Mouse (Mus musculus) MEL (cell line): ENCODE results near the gene Ppif. TPM values are rescaled to one million over a fixed set of nuclear protein-coding genes. Genes with fewer than 3 reads are reported as not detected.

Source experiments
- DNase-seq: peaks from one replicate; pipeline ENCODE4 v3.0.0; 2011; ENCODE audit warnings: low read depth, low spot score
- H3K27ac ChIP-seq: 2 replicates; pipeline ENCODE4 v1.5.1; 2012; ENCODE audit warnings: low read depth, mild to moderate bottlenecking, control low read depth, low read length, moderate library complexity; ENCODE audit not compliant: control insufficient read depth
- H3K27me3 ChIP-seq, 2 experiments: fragments of 150-350 bp in 1 of 2; sonication (generic) in 1 of 2; 2 replicates each; pipeline ENCODE4 v1.6.1; 2012; ENCODE audit warnings: low read length in 2 of 2, mild to moderate bottlenecking in 2 of 2, improper control_type of control experiment in 1 of 2, moderate library complexity in 1 of 2; ENCODE audit not compliant: insufficient read depth in 2 of 2, control insufficient read depth in 1 of 2
- H3K36me3 ChIP-seq, 2 experiments: 2 replicates each; pipeline ENCODE4 v1.6.1; 2012 to 2014; ENCODE audit warnings: low read length in 2 of 2, improper control_type of control experiment in 1 of 2, inconsistent platforms in 1 of 2, mild to moderate bottlenecking in 1 of 2; ENCODE audit not compliant: insufficient read depth in 2 of 2, control insufficient read depth in 1 of 2
- H3K4me1 ChIP-seq, 2 experiments: fragments of 150-350 bp in 1 of 2; sonication (generic) in 1 of 2; 2 replicates each; pipeline ENCODE4 v1.6.1; 2012; ENCODE audit warnings: low read length in 2 of 2, improper control_type of control experiment in 1 of 2, mild to moderate bottlenecking in 1 of 2; ENCODE audit not compliant: insufficient read depth in 2 of 2, control insufficient read depth in 1 of 2
- H3K4me3 ChIP-seq, 2 experiments: fragments of 150-350 bp in 1 of 2; sonication (generic) in 1 of 2; 2 replicates each; pipeline ENCODE4 v1.5.1; 2012; ENCODE audit warnings: low read depth in 2 of 2, low read length in 2 of 2, mild to moderate bottlenecking in 2 of 2, moderate library complexity in 2 of 2, control low read depth in 1 of 2, improper control_type of control experiment in 1 of 2; ENCODE audit not compliant: control insufficient read depth in 1 of 2, insufficient read depth in 1 of 2
- H3K79me2 ChIP-seq: 2 replicates; pipeline ENCODE4 v1.6.1; 2012; ENCODE audit warnings: mild to moderate bottlenecking, low read length, moderate library complexity; ENCODE audit not compliant: control insufficient read depth, poor library complexity, insufficient read depth
- H3K9ac ChIP-seq: 2 replicates; pipeline ENCODE4 v1.6.1; 2012; ENCODE audit warnings: low read depth, mild to moderate bottlenecking, control low read depth, low read length, moderate library complexity; ENCODE audit not compliant: control insufficient read depth, poor library complexity, severe bottlenecking
- H3K9me3 ChIP-seq: fragments of 150-350 bp; sonication (generic); replicated peaks from 2 replicates; pipeline ENCODE4 v1.6.1; 2012; ENCODE audit warnings: mild to moderate bottlenecking, low read length, improper control_type of control experiment, moderate library complexity; ENCODE audit not compliant: insufficient read depth
- BHLHE40 ChIP-seq: IDR thresholded peaks from 2 replicates; pipeline ENCODE4 v1.6.1; 2012; ENCODE audit warnings: low read depth, mild to moderate bottlenecking, inconsistent platforms, low read length, improper control_type of control experiment, borderline replicate concordance
- E2F4 ChIP-seq: IDR thresholded peaks from 2 replicates; pipeline ENCODE4 v1.6.1; 2011; ENCODE audit warnings: low read depth, low read length, improper control_type of control experiment, borderline replicate concordance
- ELF1 ChIP-seq: IDR thresholded peaks from 2 replicates; pipeline ENCODE4 v1.6.1; 2014; ENCODE audit warnings: low read depth, mild to moderate bottlenecking, inconsistent platforms, low read length, improper control_type of control experiment, moderate library complexity
- EP300 ChIP-seq, 2 experiments: IDR thresholded peaks; 2 replicates each; pipeline ENCODE4 v1.6.1; 2011; ENCODE audit warnings: improper control_type of control experiment in 2 of 2, low read length in 2 of 2, low read depth in 1 of 2, mild to moderate bottlenecking in 1 of 2
- GABPA ChIP-seq: IDR thresholded peaks from 2 replicates; pipeline ENCODE4 v1.6.1; 2012; ENCODE audit warnings: low read depth, mild to moderate bottlenecking, inconsistent platforms, low read length, improper control_type of control experiment, moderate library complexity
- HCFC1 ChIP-seq: IDR thresholded peaks from 2 replicates; pipeline ENCODE4 v1.6.1; 2012; ENCODE audit warnings: low read depth, mild to moderate bottlenecking, inconsistent platforms, low read length, improper control_type of control experiment, moderate library complexity
- JUND ChIP-seq: IDR thresholded peaks from 2 replicates; pipeline ENCODE4 v1.6.1; 2011; ENCODE audit warnings: low read depth, mild to moderate bottlenecking, improper control_type of control experiment, low read length
- KAT2A ChIP-seq: conservative IDR thresholded peaks from 2 replicates; pipeline ENCODE4 v1.6.1; 2012; ENCODE audit warnings: low read depth, low read length, improper control_type of control experiment, inconsistent platforms
- MAFK ChIP-seq: IDR thresholded peaks from 2 replicates; pipeline ENCODE4 v1.6.1; 2011; ENCODE audit warnings: low read depth, mild to moderate bottlenecking, low read length, improper control_type of control experiment, borderline replicate concordance
- MAX ChIP-seq: IDR thresholded peaks from 2 replicates; pipeline ENCODE4 v1.6.1; 2011; ENCODE audit warnings: low read length, improper control_type of control experiment
- MAZ ChIP-seq: IDR thresholded peaks from 2 replicates; pipeline ENCODE4 v1.6.1; 2012; ENCODE audit warnings: low read depth, mild to moderate bottlenecking, inconsistent platforms, low read length, improper control_type of control experiment
- MXI1 ChIP-seq: IDR thresholded peaks from 2 replicates; pipeline ENCODE4 v1.6.1; 2011; ENCODE audit warnings: mild to moderate bottlenecking, low read depth, low read length, improper control_type of control experiment
- MYB ChIP-seq: IDR thresholded peaks from 2 replicates; pipeline ENCODE4 v1.6.1; 2011; ENCODE audit warnings: mild to moderate bottlenecking, low read depth, low read length, improper control_type of control experiment
- MYC ChIP-seq: IDR thresholded peaks from 2 replicates; pipeline ENCODE4 v1.6.1; 2011; ENCODE audit warnings: low read depth, mild to moderate bottlenecking, low read length, improper control_type of control experiment, moderate library complexity
- NELFE ChIP-seq: IDR thresholded peaks from 2 replicates; pipeline ENCODE4 v1.6.1; 2011; ENCODE audit warnings: low read depth, low read length, improper control_type of control experiment
- SIN3A ChIP-seq: IDR thresholded peaks from 2 replicates; pipeline ENCODE4 v1.6.1; 2012; ENCODE audit warnings: low read length, improper control_type of control experiment, inconsistent platforms
- SMC3 ChIP-seq: IDR thresholded peaks from 2 replicates; pipeline ENCODE4 v1.6.1; 2011; ENCODE audit warnings: low read depth, low read length, improper control_type of control experiment
- TAL1 ChIP-seq: IDR thresholded peaks from 2 replicates; pipeline ENCODE4 v1.6.1; 2012; ENCODE audit warnings: mild to moderate bottlenecking, inconsistent platforms, low read length, moderate library complexity, mixed read lengths
- TCF12 ChIP-seq: IDR thresholded peaks from 2 replicates; pipeline ENCODE4 v1.6.1; 2014; ENCODE audit warnings: low read depth, mild to moderate bottlenecking, inconsistent platforms, low read length, improper control_type of control experiment, moderate library complexity
- UBTF ChIP-seq: IDR thresholded peaks from 2 replicates; pipeline ENCODE4 v1.6.1; 2012; ENCODE audit warnings: low read depth, mild to moderate bottlenecking, inconsistent platforms, low read length, improper control_type of control experiment, moderate library complexity, borderline replicate concordance; ENCODE audit not compliant: insufficient read depth
- USF1 ChIP-seq: IDR thresholded peaks from 2 replicates; pipeline ENCODE4 v1.6.1; 2014; ENCODE audit warnings: low read depth, mild to moderate bottlenecking, inconsistent platforms, low read length, improper control_type of control experiment, moderate library complexity
- USF2 ChIP-seq, 2 experiments: IDR thresholded peaks; 2 replicates each; pipeline ENCODE4 v1.6.1; 2011 to 2012; ENCODE audit warnings: improper control_type of control experiment in 2 of 2, low read length in 2 of 2, borderline replicate concordance in 1 of 2, inconsistent platforms in 1 of 2, low read depth in 1 of 2, mild to moderate bottlenecking in 1 of 2; ENCODE audit not compliant: insufficient read depth in 1 of 2
- ZC3H11A ChIP-seq: IDR thresholded peaks from 2 replicates; pipeline ENCODE4 v1.6.1; 2012; ENCODE audit warnings: low read depth, mild to moderate bottlenecking, inconsistent platforms, low read length, improper control_type of control experiment
- ZMIZ1 ChIP-seq: IDR thresholded peaks from 2 replicates; pipeline ENCODE4 v1.6.1; 2012; ENCODE audit warnings: low read depth, mild to moderate bottlenecking, inconsistent platforms, low read length, improper control_type of control experiment, moderate library complexity
- polyA plus RNA-seq, 2 experiments: library from polyadenylated mRNA; stranded (reverse) in 1 of 2; unstranded in 1 of 2; fragments of >175 nt in 1 of 2; fragments of >200 nt in 1 of 2; gene quantifications; 2 replicates each; pipeline versions ENCODE4 v1.2.1 to v1.2.4; 2012; ENCODE audit warnings: low replicate concordance in 2 of 2, low read depth in 1 of 2; ENCODE audit not compliant: insufficient read length in 2 of 2, insufficient read depth in 1 of 2, missing spikeins in 1 of 2
- total RNA-seq: library from RNA; depleted of rRNA; stranded (reverse); fragments of 300-350 nt; gene quantifications from 2 replicates; pipeline ENCODE4 v1.2.3, GENCODE M21; 2012

Ppif gene
- total and polyA plus RNA-seq, 3 experiments, result 71.0 to 128 (median 127) TPM

- no peak for TF ChIP-seq MAX
- TF ChIP-seq E2F4, result no peak
- no peak for TF ChIP-seq HCFC1
- no peak for TF ChIP-seq TAL1
- no peak for TF ChIP-seq MAZ
- TF ChIP-seq TCF12, result no peak
- TF ChIP-seq EP300 (IDR thresholded peaks at IDR 0.05; ENCODE audit: low read depth in 1 of 2, low read length in 2 of 2), result no peak; a peak in 1 of 4 replicates
- no peak for TF ChIP-seq BHLHE40
- no peak for TF ChIP-seq MAFK
- TF ChIP-seq JUND, result no peak
- TF ChIP-seq MXI1, result no peak
- TF ChIP-seq GABPA, result no peak
- TF ChIP-seq SIN3A, result 0 out of 2 replicates have a peak, but pooled peaks have one; percentile 44
- TF ChIP-seq KAT2A, result no peak
- TF ChIP-seq NELFE, result no peak
- TF ChIP-seq ZC3H11A, result peak; percentile 67
- TF ChIP-seq MYB, result no peak
- no peak for TF ChIP-seq ELF1
- TF ChIP-seq ZMIZ1, result no peak
- no peak for TF ChIP-seq UBTF
- no peak for TF ChIP-seq USF1
- no peak for TF ChIP-seq MYC
These were observed 13.8 kb downstream of the Ppif start (continued) for GRCm38 (mm10) chr14:25707691-25708181.

GRCm38 (mm10) chr14:25708451-25708850 lies 14.5 kb downstream of the Ppif start:
- no peaks in the 10 kb centered on the region for H3K9me3 ChIP-seq
- H3K79me2 ChIP-seq, result no peaks in the 10 kb centered on the region
- no peaks in the 10 kb centered on the region for H3K27me3 ChIP-seq
- no peak for TF ChIP-seq BHLHE40
- TF ChIP-seq USF2 (IDR thresholded peaks at IDR 0.05; ENCODE audit: borderline replicate concordance in 1 of 2, insufficient read depth in 1 of 2, low read depth in 1 of 2, low read length in 2 of 2), result no peak
- no peak for TF ChIP-seq SMC3
- no peak overlapping the region for H3K9ac ChIP-seq
- H3K4me1 ChIP-seq, result 0 out of 4 replicates have a peak, but pooled peaks cover 0 to 6% of the 10 kb centered on the region in 2 experiments
- DNase-seq, result no peak
- no peak overlapping the region for H3K27ac ChIP-seq
- H3K36me3 ChIP-seq, result no peaks in the 10 kb centered on the region; a peak in 1 of 4 replicates
- H3K4me3 ChIP-seq, result no peak overlapping the region
